In the genomic region with DNA sequence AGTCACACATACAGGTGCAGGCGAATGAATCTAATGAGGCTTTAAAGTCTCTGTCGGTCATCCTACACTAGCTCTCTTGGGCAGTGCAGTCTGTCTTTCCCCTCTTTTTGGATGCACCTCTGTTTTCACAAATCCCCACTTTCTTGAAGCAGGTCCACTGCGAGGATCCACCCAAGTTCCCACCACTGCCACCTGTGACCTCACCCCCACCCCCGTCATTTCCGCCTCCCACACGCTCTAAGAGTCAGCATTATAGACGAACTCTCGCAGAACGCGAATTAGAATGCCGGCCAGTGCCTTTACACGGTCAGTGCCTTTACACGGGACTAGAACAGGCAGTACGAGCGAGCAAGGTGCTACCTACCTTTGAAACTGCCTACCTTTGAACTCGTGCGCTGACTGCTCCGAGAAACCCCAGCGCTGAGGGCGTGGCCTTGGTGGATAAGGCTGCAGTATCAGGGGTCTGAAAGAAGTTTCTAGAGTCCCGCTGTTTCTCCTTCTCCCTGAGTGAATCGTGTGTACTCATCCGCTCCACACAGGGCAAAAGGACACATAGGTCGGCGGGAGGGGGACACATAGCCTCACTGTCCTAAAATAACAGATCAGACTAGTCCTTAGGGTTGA, we compare ENCODE assay signal across 13 mouse cellular contexts. TPM values are rescaled to one million over a fixed set of nuclear protein-coding genes. Genes with fewer than 3 reads are reported as not detected.
A peak's percentile ranks its signal among the peaks of the same experiment; 100 is the strongest.
DNase-seq lines count a peak whose midpoint lies in the region; ATAC-seq and TF ChIP-seq lines count a peak whose summit lies in the region.
"Had no signal": no experiment of that assay in that cellular context is flagged by ENCODE, and none has a peak within 500 bp of the region (broad histone marks: within the 10 kb centered on the region; RNA-seq: fewer than 3 reads in every experiment).

No protein-coding gene starts in this region.

- TF ChIP-seq EP300 in stomach, postnatal 0 days (optimal IDR thresholded peaks at IDR 0.05): no peak

- peak overlapping the region; percentile 12; the same call in 1 of the 2 replicates for H3K4me2 ChIP-seq in stomach, embryonic 15.5 days
- no peak overlapping the region for H3K4me2 ChIP-seq in stomach, postnatal 0 days (replicated peaks; ENCODE audit: low read depth)
- peak overlapping the region; percentile 10; the same call in 1 of the 2 replicates for H3K4me2 ChIP-seq in kidney, postnatal 0 days (ENCODE audit: low read length)
- H3K4me2 ChIP-seq: embryonic facial prominence, embryonic 12.5 days; forebrain, embryonic 13.5 days; hindbrain, embryonic 15.5 days; neural tube, embryonic 15.5 days had no signal

- no peaks in the 10 kb centered on the region for H3K9me3 ChIP-seq in heart, embryonic 10.5 days
- H3K9me3 ChIP-seq in stomach, embryonic 15.5 days: no peaks in the 10 kb centered on the region
- no peaks in the 10 kb centered on the region for H3K9me3 ChIP-seq in stomach, postnatal 0 days (ENCODE audit: control insufficient read depth, low read length)
- no peaks in the 10 kb centered on the region for H3K9me3 ChIP-seq in kidney, postnatal 0 days (replicated peaks; ENCODE audit: low read length)
- H3K9me3 ChIP-seq: embryonic facial prominence, embryonic 12.5 days; forebrain, embryonic 13.5 days; hindbrain, embryonic 15.5 days; neural tube, embryonic 15.5 days had no signal

- no peak for TF ChIP-seq CTCF in stomach, postnatal 0 days (IDR thresholded peaks at IDR 0.05; ENCODE audit: low read depth)
- TF ChIP-seq CTCF in kidney, postnatal 0 days (IDR thresholded peaks at IDR 0.05; ENCODE audit: low read depth): no peak

- no peak for ATAC-seq in stomach, embryonic 15.5 days (ENCODE audit: insufficient read depth, low FRiP score, low read depth)
- no peak for ATAC-seq in stomach, postnatal 0 days (ENCODE audit: low FRiP score, low TSS enrichment)
- ATAC-seq in kidney, postnatal 0 days (replicated peaks; ENCODE audit: low FRiP score, low read depth): peak; percentile 49
- ATAC-seq: forebrain, embryonic 13.5 days; midbrain, embryonic 16.5 days had no signal

- peaks cover 10% of the 10 kb centered on the region for H3K27me3 ChIP-seq in heart, embryonic 10.5 days (ENCODE audit: insufficient read depth, poor library complexity, severe bottlenecking)
- H3K27me3 ChIP-seq in stomach, embryonic 15.5 days (replicated peaks): no peaks in the 10 kb centered on the region
- H3K27me3 ChIP-seq in stomach, postnatal 0 days (ENCODE audit: control insufficient read depth, insufficient read depth, low read length): no peaks in the 10 kb centered on the region
- H3K27me3 ChIP-seq in kidney, postnatal 0 days (ENCODE audit: insufficient read depth, low read length): no peaks in the 10 kb centered on the region; the same call in 1 of the 2 replicates

- H3K4me1 ChIP-seq in heart, embryonic 10.5 days: peaks cover 51% of the 10 kb centered on the region
- peaks cover 6% of the 10 kb centered on the region; the same call in 1 of the 2 replicates for H3K4me1 ChIP-seq in stomach, embryonic 15.5 days
- no peaks in the 10 kb centered on the region for H3K4me1 ChIP-seq in stomach, postnatal 0 days (replicated peaks; ENCODE audit: control insufficient read depth, insufficient read depth)
- H3K4me1 ChIP-seq in kidney, postnatal 0 days (replicated peaks; ENCODE audit: insufficient read depth, low read length): peaks cover 6% of the 10 kb centered on the region; the same call in 1 of the 2 replicates

- peak overlapping the region; percentile 80 for H3K27ac ChIP-seq in heart, embryonic 10.5 days
- H3K27ac ChIP-seq in stomach, embryonic 15.5 days: no peak overlapping the region
- no peak overlapping the region for H3K27ac ChIP-seq in stomach, postnatal 0 days (replicated peaks)
- 0 out of 2 replicates have a peak overlapping the region, but pooled peaks have one; percentile 27 for H3K27ac ChIP-seq in kidney, postnatal 0 days
- H3K27ac ChIP-seq: embryonic facial prominence, embryonic 12.5 days; forebrain, embryonic 13.5 days; hindbrain, embryonic 15.5 days; neural tube, embryonic 15.5 days had no signal

- H3K9ac ChIP-seq in stomach, embryonic 15.5 days: no peak overlapping the region
- no peak overlapping the region for H3K9ac ChIP-seq in stomach, postnatal 0 days (ENCODE audit: low read length)
- H3K9ac ChIP-seq in kidney, postnatal 0 days (ENCODE audit: low read depth, low read length): 0 out of 2 replicates have a peak overlapping the region, but pooled peaks have one; percentile 2
- H3K9ac ChIP-seq: embryonic facial prominence, embryonic 12.5 days; forebrain, embryonic 13.5 days; hindbrain, embryonic 15.5 days; neural tube, embryonic 15.5 days had no signal

- 31% methylated on average over 25 of the region's 25 CpGs for WGBS in heart, embryonic 10.5 days
- 44% methylated on average over 25 of the region's 25 CpGs for WGBS in stomach, embryonic 15.5 days
- WGBS in stomach, postnatal 0 days: 43% methylated on average over 25 of the region's 25 CpGs
- 28% methylated on average over 25 of the region's 25 CpGs for WGBS in kidney, postnatal 0 days

- peak overlapping the region; percentile 37 for H3K4me3 ChIP-seq in heart, embryonic 10.5 days
- no peak overlapping the region for H3K4me3 ChIP-seq in stomach, embryonic 15.5 days (replicated peaks)
- no peak overlapping the region for H3K4me3 ChIP-seq in stomach, postnatal 0 days (ENCODE audit: low read depth, low read length)
- H3K4me3 ChIP-seq in kidney, postnatal 0 days (replicated peaks; ENCODE audit: low read depth, low read length): no peak overlapping the region
- H3K4me3 ChIP-seq: embryonic facial prominence, embryonic 12.5 days; forebrain, embryonic 13.5 days; hindbrain, embryonic 15.5 days; neural tube, embryonic 15.5 days had no signal

- no peak for DNase-seq in heart, embryonic 10.5 days (ENCODE audit: low spot score)
- no peak for DNase-seq in heart, postnatal 4 days
- no peak for DNase-seq in stomach, postnatal 0 days (ENCODE audit: low spot score)
- no peak for DNase-seq in kidney, postnatal 0 days (ENCODE audit: low spot score)
- DNase-seq in yolk sac, embryonic 10.5 days (ENCODE audit: low spot score): peak; percentile 80
- no peak for DNase-seq in frontal cortex, postnatal 36 days (ENCODE audit: low spot score in 2 of 2)
- DNase-seq in adrenal gland, adult 8-10 months: no peak

- H3K36me3 ChIP-seq in heart, embryonic 10.5 days: peaks cover 33% of the 10 kb centered on the region
- no peaks in the 10 kb centered on the region; the same call in 1 of the 2 replicates for H3K36me3 ChIP-seq in stomach, embryonic 15.5 days
- 0 out of 2 replicates have a peak, but pooled peaks cover 3% of the 10 kb centered on the region for H3K36me3 ChIP-seq in stomach, postnatal 0 days (ENCODE audit: control insufficient read depth, insufficient read depth, low read length)
- H3K36me3 ChIP-seq in kidney, postnatal 0 days (ENCODE audit: insufficient read depth, low read length): no peaks in the 10 kb centered on the region
- H3K36me3 ChIP-seq: embryonic facial prominence, embryonic 12.5 days; hindbrain, embryonic 15.5 days; neural tube, embryonic 15.5 days had no signal

RNA-seq across cellular contexts. Expression of gene Speg, which starts 5.6 kb away (rescaled TPM):
- 77.9 and 80.0 TPM in 2 replicates for polyA plus RNA-seq in heart, embryonic 10.5 days (2016; fragmentation: Nextera tagmentation; extraction: Ambion mirVana)
- total RNA-seq in heart, postnatal 4 days (2021): 100 to 1,000 TPM; 121 to 123 TPM
- 45.2 and 49.1 TPM in 2 replicates for polyA plus RNA-seq in stomach, embryonic 15.5 days (2015; fragmentation: Nextera tagmentation; extraction: Ambion mirVana)
- 28.8 and 30.0 TPM in 2 replicates for polyA plus RNA-seq in stomach, postnatal 0 days (2015; fragmentation: Nextera tagmentation; extraction: Ambion mirVana)
- 40.1 and 44.3 TPM in 2 replicates for polyA plus RNA-seq in kidney, postnatal 0 days (2015; fragmentation: Nextera tagmentation; extraction: Ambion mirVana)
- 10 to 100 TPM; 13.7 to 32.9 (median 22.2) TPM for total RNA-seq in adrenal gland, adult 8-10 months (2022)

RNA-seq across cellular contexts. Expression of gene Des, which starts 9.3 kb away (rescaled TPM):
- 341 and 642 TPM in 2 replicates for polyA plus RNA-seq in heart, embryonic 10.5 days (2016; fragmentation: Nextera tagmentation; extraction: Ambion mirVana)
- 100 to 1,000 TPM; 742 to 747 TPM for total RNA-seq in heart, postnatal 4 days (2021)
- 92.1 and 93.2 TPM in 2 replicates for polyA plus RNA-seq in stomach, embryonic 15.5 days (2015; fragmentation: Nextera tagmentation; extraction: Ambion mirVana)
- 223 and 291 TPM in 2 replicates for polyA plus RNA-seq in stomach, postnatal 0 days (2015; fragmentation: Nextera tagmentation; extraction: Ambion mirVana)
- polyA plus RNA-seq in kidney, postnatal 0 days (2015; fragmentation: Nextera tagmentation; extraction: Ambion mirVana): 18.6 and 19.1 TPM in 2 replicates
- total RNA-seq in adrenal gland, adult 8-10 months (2022): 10 to 100 TPM; 13.3 to 16.4 (median 15.6) TPM

RNA-seq across cellular contexts. Expression of gene Dnpep, which starts 51.7 kb away (rescaled TPM):
- polyA plus RNA-seq in heart, embryonic 10.5 days (2016; fragmentation: Nextera tagmentation; extraction: Ambion mirVana): 142 and 144 TPM in 2 replicates
- 10 to 100 TPM; 89.5 to 89.8 TPM for total RNA-seq in heart, postnatal 4 days (2021)
- 123 and 137 TPM in 2 replicates for polyA plus RNA-seq in stomach, embryonic 15.5 days (2015; fragmentation: Nextera tagmentation; extraction: Ambion mirVana)
- 104 and 108 TPM in 2 replicates for polyA plus RNA-seq in stomach, postnatal 0 days (2015; fragmentation: Nextera tagmentation; extraction: Ambion mirVana)
- 128 and 137 TPM in 2 replicates for polyA plus RNA-seq in kidney, postnatal 0 days (2015; fragmentation: Nextera tagmentation; extraction: Ambion mirVana)
- 100 to 1,000 TPM; 101 to 112 (median 104) TPM for total RNA-seq in adrenal gland, adult 8-10 months (2022)

Comparison
In these comparisons a context has a peak if more than half of its experiments do, and no peak if none do; other contexts are left out.
1. H3K27ac ChIP-seq: peak in heart, embryonic 10.5 days (single experiment) and kidney, postnatal 0 days (single experiment); none in stomach, embryonic 15.5 days (single experiment) and stomach, postnatal 0 days (single experiment).